Mouse (Mus musculus): ENCODE results near the gene Mlx. TPM values are rescaled to one million over a fixed set of nuclear protein-coding genes. Genes with fewer than 3 reads are reported as not detected.
A peak's percentile ranks its signal among the peaks of the same experiment; 100 is the strongest.

Gene Mlx
- total RNA-seq, 2 experiments from 2014 or later, result 44.9 to 49.9 TPM

DNA sequence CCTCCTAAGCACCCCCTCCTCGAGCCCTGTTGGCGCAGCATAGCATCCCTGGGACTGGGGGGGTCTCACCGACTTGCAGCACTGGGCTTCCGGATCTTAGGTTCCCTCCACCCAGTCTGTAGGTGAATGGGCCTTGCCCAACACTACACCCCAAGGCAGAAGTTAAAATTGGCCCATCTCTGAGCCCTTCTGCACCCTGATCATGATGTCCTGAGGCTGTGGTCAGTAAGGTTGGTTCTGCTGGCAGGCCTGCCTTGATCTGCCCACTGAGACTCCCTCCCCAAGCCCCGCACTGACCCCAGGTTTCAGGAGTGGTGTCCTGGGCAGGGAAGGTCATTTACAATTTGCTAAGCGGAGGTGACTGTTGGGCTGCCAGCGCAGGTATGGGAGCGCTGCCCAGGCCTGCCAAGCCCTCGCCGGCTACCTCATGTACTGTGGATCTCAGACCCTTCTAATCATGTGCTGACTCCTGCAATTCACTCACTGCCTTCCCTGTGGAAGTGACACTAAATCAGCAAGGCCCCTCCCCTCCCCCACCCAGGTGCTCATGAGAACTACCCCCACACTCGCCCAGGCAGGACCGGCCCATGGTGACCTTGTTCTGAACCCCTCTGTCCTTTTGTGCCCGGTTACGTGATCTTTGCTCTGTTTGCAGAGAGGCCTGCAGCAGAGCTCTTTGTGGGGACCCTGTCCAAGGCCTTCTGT, 24.0 kb upstream of the Mlx start:
- intact Hi-C loops (cut with DNase I), result no loop called here
- no peak for DNase-seq (ENCODE audit: low spot score in 2 of 2)

GRCm38 (mm10) chr11:101063676-101064327, 23.3 kb upstream of the Mlx start:
- intact Hi-C loops (cut with DNase I), result no loop called here

GRCm38 (mm10) chr11:101064462-101064861, 22.6 kb upstream of the Mlx start:
- intact Hi-C loops (cut with DNase I), result no loop called here
- DNase-seq (ENCODE audit: low spot score in 2 of 2), result no peak

More at GRCm38 (mm10) chr11:101063676-101064327, 23.3 kb upstream of the Mlx start:
- peak; percentile 59 to 72 for DNase-seq (ENCODE audit: low spot score in 2 of 2)

DNA sequence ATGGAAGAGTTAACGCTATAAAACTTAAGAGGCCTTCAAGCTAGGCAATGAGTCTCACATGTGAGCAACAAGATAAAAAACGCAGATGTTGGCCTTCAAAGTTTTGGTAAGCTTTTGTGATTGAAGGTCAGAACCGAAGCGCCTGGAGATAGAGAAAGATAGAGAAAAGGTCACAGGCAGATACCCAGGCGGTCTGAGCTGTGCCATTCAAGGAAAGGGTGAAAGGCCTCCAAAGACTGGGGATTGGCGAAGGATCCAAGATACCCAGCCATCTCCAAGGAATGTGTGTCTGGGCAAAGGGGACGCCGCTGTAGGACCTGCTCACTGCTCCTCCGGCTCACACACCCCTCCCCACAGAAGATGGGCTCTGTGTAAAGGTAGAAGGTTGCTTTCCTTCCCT, 22.1 kb upstream of the Mlx start:
- intact Hi-C loops (cut with DNase I), result no loop called here

DNA sequence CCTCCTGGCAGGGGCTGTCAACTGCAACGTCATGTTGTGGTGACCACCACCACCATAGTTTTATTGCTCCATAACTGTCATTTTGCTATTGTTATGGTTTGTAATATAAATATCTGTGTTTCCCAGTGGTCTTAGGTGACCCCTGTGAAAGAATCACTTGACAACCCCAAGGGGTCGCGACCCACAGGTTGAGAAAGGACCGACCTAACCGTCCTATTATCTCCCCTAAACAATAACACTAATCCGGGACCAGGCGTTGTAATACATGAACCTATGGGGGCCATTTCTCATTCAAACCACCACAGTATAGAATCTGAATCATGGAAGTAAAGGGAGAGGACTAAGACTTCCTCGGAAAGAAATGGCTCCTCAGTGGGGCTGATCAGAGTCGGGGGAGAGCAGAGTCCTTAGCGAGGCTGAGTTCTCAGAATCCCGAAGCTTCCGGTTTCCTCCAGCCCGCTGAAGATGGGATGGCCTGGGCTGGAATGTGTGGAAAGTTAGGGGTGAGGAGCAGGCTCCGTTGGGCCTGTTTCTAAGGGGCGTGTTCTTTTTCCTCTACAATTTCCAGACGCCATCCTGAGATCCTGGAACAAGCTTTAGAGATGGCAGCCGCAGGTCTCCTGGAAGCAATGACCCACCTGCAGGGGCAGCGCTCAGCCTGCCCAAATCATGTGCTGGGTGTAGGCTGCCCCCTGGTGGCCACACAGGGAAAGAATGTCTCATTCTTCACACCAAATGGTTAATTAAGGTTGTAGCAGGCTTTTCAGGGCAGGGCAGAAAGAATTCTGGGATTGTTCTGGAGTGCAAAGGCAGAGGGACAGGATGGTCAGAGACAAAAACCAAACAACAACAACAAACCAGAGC, 20.3 kb upstream of the Mlx start:
- intact Hi-C loops (cut with DNase I), result loop anchor here (1.0 kb wide), 1 partner anchor 83 kb away; no protein-coding TSS in a partner anchor
- DNase-seq (ENCODE audit: low spot score in 2 of 2), result peak; percentile 81 to 84

More for the DNA sequence above, 22.1 kb upstream of the Mlx start:
- DNase-seq (ENCODE audit: low spot score in 2 of 2), result no peak

- peak; percentile 96 for DNase-seq (ENCODE audit: low spot score in 2 of 2)
- intact Hi-C loops (cut with DNase I), result no loop called here
Observed at GRCm38 (mm10) chr11:101069391-101070188, 17.5 kb upstream of the Mlx start, which contains the start of gene Naglu. Gene Naglu (plus strand): TSS chr11:101070012.

- DNase-seq (ENCODE audit: low spot score in 2 of 2), result no peak
- intact Hi-C loops (cut with DNase I), result no loop called here
Observed at GRCm38 (mm10) chr11:101070189-101070527, 16.9 kb upstream of the Mlx start.

DNA sequence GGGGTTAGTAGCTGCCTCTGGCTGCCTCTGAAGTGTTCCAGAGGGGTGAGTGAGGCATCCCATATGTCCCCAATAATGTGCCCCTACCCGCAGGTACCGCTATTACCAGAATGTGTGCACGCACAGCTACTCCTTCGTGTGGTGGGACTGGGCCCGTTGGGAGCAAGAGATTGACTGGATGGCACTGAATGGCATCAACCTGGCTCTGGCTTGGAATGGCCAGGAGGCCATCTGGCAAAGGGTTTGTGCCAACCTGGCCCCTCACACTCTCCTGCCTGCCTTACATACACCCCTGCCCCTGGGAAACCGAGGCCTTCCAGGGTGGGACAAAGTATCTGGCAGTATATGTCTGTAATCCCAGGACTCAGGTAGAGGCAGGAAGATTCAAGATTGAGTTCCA, 16.1 kb upstream of the Mlx start:
- DNase-seq (ENCODE audit: low spot score in 2 of 2), result no peak
- intact Hi-C loops (cut with DNase I), result no loop called here

- DNase-seq (ENCODE audit: low spot score in 2 of 2), result no peak
Observed at GRCm38 (mm10) chr11:101071810-101072428, 15.2 kb upstream of the Mlx start.

DNA sequence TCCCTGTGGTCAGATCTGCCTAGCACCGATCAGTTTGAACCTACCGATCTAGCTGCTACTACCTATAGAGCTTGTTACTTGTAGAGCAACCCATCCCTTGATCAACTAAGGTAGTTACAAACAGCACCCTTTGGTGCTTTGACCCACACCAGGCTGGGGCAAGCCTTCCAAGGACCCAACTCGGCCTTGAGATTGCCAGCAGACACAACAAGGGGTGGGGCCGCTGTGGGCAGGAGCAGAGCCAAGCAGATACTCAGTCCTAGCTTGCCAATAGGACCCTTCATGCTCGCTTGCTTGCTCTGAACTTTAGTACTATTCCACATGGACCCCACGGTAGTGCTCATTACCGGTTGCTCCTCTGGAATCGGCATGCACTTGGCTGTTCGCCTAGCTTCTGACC, 9.0 kb upstream of the Mlx start, which contains the start of gene Hsd17b1:
Gene Hsd17b1, plus strand, starts transcription at position 291 of the 400 bp plus-strand sequence.
- no peak for DNase-seq (ENCODE audit: low spot score in 2 of 2)
- intact Hi-C loops (cut with DNase I), result no loop called here

More at GRCm38 (mm10) chr11:101071810-101072428, 15.2 kb upstream of the Mlx start:
- intact Hi-C loops (cut with DNase I), result no loop called here

DNA sequence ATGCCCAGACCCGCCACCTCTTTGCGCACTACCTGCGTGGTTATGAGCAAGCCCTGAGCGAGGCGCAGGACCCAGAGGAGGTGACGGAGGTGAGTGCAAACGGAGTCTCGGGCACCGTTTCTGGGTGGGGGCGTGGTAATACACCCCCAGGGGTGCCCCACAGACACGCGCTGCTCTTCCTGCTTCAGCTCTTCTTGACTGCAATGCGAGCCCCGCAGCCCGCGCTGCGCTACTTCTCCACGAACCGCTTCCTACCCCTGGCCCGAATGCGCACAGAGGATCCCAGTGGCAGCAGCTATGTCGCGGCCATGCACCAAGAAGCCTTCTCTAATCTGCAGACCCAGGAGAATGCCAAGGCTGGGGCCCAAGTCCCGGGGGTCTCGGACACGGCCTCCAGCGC, 7.3 kb upstream of the Mlx start:
- DNase-seq (ENCODE audit: low spot score in 2 of 2), result no peak
- intact Hi-C loops (cut with DNase I), result no loop called here

- intact Hi-C loops (cut with DNase I), result no loop called here
- no peak for DNase-seq (ENCODE audit: low spot score in 2 of 2)
Observed at GRCm38 (mm10) chr11:101080421-101080820, 6.7 kb upstream of the Mlx start.

DNA sequence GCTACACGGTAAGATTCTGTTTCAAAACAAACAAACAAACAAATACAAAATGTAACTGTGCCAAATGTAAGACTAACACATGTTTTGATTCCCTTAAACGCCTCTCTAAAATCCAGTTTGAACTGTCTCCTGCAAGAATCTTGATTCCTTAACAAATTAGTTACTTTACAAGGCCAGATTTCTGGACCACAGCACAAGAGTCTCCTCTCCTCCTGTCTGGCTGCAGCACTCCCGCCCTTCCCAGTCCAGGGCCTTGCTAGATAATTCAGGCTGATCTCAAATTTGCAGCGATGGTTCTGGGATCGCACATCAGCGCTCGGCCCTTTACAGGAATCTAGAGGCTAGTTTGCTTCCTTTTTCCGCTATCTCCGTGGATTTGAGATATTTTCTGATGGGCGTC, 5.4 kb upstream of the Mlx start:
- intact Hi-C loops (cut with DNase I), result no loop called here
- no peak for DNase-seq (ENCODE audit: low spot score in 2 of 2)

- DNase-seq (ENCODE audit: low spot score in 2 of 2), result peak; percentile 92 to 94
- intact Hi-C loops (cut with DNase I), result no loop called here
Observed at GRCm38 (mm10) chr11:101082208-101083082, 4.6 kb upstream of the Mlx start, which contains the start of gene Coasy. Gene Coasy (plus strand): TSS chr11:101082565.

- intact Hi-C loops (cut with DNase I), result no loop called here
- DNase-seq (ENCODE audit: low spot score in 2 of 2), result no peak
Observed at GRCm38 (mm10) chr11:101083083-101083697, 3.9 kb upstream of the Mlx start.

DNA sequence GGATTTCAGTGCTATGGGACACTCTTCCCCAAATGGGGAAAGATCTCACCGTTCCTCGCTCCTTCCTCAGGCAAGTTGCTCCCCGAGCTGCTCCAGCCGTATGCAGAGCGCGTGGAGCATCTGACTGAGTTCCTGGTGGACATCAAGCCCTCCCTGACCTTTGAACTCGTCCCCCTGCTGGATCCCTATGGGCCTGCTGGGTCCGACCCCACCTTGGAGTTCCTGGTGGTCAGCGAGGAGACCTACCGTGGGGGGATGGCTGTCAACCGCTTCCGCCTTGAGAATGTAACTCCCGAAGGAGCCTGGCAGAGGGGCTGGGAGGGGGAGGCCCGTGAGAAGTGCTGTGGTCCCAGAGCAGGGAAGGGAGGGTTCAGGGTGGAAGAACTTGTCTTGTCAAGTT, 2.8 kb upstream of the Mlx start:
- DNase-seq (ENCODE audit: low spot score in 2 of 2), result no peak
- intact Hi-C loops (cut with DNase I), result no loop called here

- intact Hi-C loops (cut with DNase I), result no loop called here
- DNase-seq (ENCODE audit: low spot score in 2 of 2), result no peak
Observed at GRCm38 (mm10) chr11:101084811-101085210, 2.3 kb upstream of the Mlx start.

All from left cerebral cortex, postnatal 14 days (tissue).